Mouse (Mus musculus) heart, postnatal 0 days (tissue): ENCODE data around the gene Nuf2.

Source experiments
- CTCF ChIP-seq: IDR thresholded peaks from 2 replicates; pipeline ENCODE4 v1.5.1; 2016; ENCODE audit warnings: antibody characterized with exemption, control low read depth, low read depth
- EP300 ChIP-seq: IDR thresholded peaks from 2 replicates; pipeline ENCODE4 v1.6.1; 2016; ENCODE audit warnings: antibody characterized with exemption, low read depth

DNA sequence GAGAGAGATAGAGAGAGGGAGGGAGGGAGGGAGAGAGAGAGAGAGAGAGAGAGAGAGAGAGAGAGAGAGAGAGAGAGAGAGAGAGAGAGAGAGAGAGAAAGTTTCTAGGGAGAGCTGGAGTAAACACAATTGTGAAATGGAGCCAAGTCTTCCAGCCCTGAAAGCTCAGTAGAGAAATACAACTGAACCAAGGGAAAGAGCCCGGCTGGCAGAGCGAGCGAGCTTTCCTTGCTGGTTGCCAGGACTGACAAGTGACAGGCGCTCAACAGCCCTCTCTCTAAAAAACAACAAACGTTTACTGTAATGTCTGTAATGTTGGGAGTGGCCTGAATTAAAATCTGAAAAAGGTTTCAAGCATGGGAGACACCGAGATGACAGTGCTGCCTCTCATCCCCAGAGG, 24.9 kb downstream of the Nuf2 start:
- TF ChIP-seq CTCF: no peak
- no peak for TF ChIP-seq EP300
